Mouse (Mus musculus) macrophage (primary cell): ENCODE measurements around the gene Cep128. TPM values are rescaled to one million over a fixed set of nuclear protein-coding genes. Genes with fewer than 3 reads are reported as not detected.

Experiments used
- H3K27ac ChIP-seq: fragments of 350-480 bp; formaldehyde crosslinking; 2 replicates; pipeline ENCODE4 v1.9.0; 2021
- H3K36me3 ChIP-seq: fragments of 350-480 bp; formaldehyde crosslinking; 2 replicates; pipeline ENCODE4 v1.9.0; 2021; ENCODE audit errors: inconsistent target
- H3K4me3 ChIP-seq: fragments of 350-480 bp; formaldehyde crosslinking; 2 replicates; pipeline ENCODE4 v1.9.0; 2021; ENCODE audit errors: inconsistent target
- H3K79me2 ChIP-seq: fragments of 350-480 bp; formaldehyde crosslinking; 2 replicates; pipeline ENCODE4 v1.9.0; 2021; ENCODE audit errors: inconsistent target
- WGBS: methylation state at CpG from one replicate; pipeline ENCODE4 v1.1.7; 2026; ENCODE audit warnings: inconsistent platforms; ENCODE audit not compliant: missing documents; 5-methylcytosine and 5-hydroxymethylcytosine counted together
- polyA plus RNA-seq: library from polyadenylated mRNA; stranded (reverse); fragments of 250-400 nt; gene quantifications from 3 replicates; pipeline ENCODE4 v1.2.4, GENCODE M21; 2018; ENCODE audit warnings: inconsistent platforms

Gene Cep128
- polyA plus RNA-seq, 1 experiment from 2014 or later, result 17.9 TPM

- H3K4me3 ChIP-seq, result no peak overlapping the region
- WGBS, result 89% methylated on average over 2 of the region's 2 CpGs
Measured at GRCm38 (mm10) chr12:91070551-91071045, 313.6 kb downstream of the Cep128 start.

DNA sequence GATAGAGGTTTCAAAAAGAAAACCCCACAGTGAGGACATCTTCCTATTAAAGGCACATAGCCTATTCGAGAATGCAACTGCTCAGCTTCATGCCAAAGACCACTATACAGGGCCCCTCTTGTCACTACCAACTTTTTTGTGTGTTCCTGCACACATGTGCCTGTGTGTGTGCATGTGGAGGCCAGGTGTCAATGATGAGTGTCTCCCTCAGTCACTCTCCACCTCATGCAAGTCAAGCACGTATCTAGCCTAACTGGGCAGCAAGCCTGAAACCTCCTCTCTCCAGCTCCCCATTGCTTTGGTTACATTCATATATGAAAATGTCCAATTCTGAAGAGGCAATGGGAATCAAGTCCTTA, 317.1 kb downstream of the Cep128 start:
- H3K4me3 ChIP-seq, result no peak overlapping the region
- no peaks in the 10 kb centered on the region for H3K79me2 ChIP-seq
- no peak overlapping the region for H3K27ac ChIP-seq
- WGBS, result 96% methylated on average over 2 of the region's 2 CpGs
- no peaks in the 10 kb centered on the region for H3K36me3 ChIP-seq

More at GRCm38 (mm10) chr12:91070551-91071045, 313.6 kb downstream of the Cep128 start:
- no peak overlapping the region for H3K27ac ChIP-seq
- H3K79me2 ChIP-seq, result no peaks in the 10 kb centered on the region
- H3K36me3 ChIP-seq, result no peaks in the 10 kb centered on the region

DNA sequence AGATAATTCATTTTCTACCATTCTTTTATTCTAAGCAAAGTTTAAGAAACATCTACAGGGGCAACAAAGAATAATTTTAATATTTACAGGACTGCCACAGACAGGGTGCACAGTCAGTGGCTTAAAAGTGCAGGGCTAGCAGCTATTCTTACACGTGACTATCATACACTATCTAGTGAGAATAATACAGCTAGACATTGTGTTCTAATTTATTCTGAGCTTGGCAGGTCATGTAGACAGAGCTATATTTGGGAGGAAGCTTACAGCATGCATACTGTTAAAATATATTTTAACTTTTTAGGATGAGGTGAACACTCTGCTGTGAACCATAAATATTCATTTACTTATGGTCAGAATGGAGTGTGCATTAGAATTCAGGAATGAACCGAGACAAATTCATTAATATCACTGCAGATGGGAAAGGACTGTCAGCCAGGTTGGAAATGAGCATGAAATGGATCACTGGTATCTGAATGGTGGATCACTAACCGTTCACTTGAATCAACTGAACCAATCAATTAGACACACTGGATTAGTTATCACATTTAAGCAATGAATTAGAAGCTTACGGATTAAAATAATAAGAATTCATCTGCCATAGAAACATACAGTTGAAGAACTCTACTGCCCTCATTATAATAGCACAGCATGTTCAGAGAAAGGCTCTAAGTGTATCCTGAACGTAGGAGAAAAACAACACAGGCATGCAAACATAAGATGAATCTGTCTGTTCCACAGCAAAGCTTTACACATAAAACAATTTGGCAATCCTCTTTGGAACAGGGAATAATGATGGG, 317.7 kb downstream of the Cep128 start:
- 87% methylated on average over 5 of the region's 5 CpGs for WGBS
- no peaks in the 10 kb centered on the region for H3K36me3 ChIP-seq
- no peak overlapping the region for H3K4me3 ChIP-seq

DNA sequence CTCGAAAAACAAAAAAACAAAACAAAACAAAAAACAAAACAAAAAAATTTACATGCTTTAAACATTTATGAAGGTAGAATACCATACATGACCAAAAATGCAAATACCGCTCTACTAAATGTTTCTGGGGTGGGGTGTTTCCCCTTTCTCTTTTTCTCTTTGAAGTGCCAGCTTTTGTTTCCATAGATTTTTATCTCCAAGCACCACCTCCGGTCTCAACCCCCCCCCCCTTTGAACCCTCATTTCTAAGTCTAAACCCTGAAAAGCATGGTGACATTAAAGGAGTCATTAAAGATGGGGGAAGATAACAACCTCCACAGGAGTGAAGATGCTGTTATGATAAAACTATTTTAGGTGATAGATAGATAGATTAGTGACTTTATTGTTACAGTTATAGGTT, 318.8 kb downstream of the Cep128 start:
- Histone ChIP-seq H3K4me3 (no peak overlapping the region), H3K79me2 (no peaks in the 10 kb centered on the region), H3K27ac (no peak overlapping the region), H3K36me3 (no peaks in the 10 kb centered on the region)
- 85% methylated on average over 3 of the region's 3 CpGs for WGBS

More for the DNA sequence above, 317.7 kb downstream of the Cep128 start:
- Histone ChIP-seq H3K27ac (no peak overlapping the region), H3K79me2 (no peaks in the 10 kb centered on the region)

GRCm38 (mm10) chr12:91064368-91064999, 319.7 kb downstream of the Cep128 start:
- no peak overlapping the region for H3K4me3 ChIP-seq
- H3K79me2 ChIP-seq, result no peaks in the 10 kb centered on the region
- no peak overlapping the region for H3K27ac ChIP-seq
- no peaks in the 10 kb centered on the region for H3K36me3 ChIP-seq

DNA sequence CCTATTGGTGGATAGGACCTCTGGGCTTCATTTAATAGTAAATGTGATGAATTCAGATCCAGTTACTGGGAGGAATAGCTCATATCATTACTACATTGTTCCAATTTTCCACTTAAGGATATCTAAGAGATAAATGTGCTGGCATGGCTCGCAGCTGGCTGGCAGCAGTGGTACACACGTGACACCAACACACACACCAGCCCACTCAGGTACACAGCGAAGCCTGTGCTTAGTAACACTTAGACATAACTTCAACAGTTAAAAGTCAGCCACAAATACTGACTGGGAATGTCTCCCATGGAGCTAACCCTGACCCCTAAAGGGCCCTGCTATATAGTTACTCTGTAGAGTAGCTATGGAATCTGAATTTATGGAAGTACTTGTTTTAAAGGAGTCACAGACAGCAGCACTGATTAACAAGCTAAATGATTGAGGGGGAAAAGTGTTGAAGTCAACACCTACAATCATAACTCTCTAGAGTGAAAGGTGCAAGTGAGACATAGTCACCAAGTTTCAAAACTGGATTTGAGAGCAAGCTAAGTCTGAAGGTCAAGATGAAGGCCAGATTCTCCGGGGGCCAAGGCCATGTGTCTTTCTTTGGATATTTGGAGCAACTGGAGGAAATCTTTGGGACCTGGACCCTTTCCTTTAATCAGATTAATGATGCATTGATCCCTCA, 320.7 kb downstream of the Cep128 start:
- no peak overlapping the region for H3K4me3 ChIP-seq
- no peaks in the 10 kb centered on the region for H3K79me2 ChIP-seq
- WGBS, result 100% methylated on average over 4 of the region's 4 CpGs
- H3K27ac ChIP-seq, result no peak overlapping the region
- no peaks in the 10 kb centered on the region for H3K36me3 ChIP-seq

GRCm38 (mm10) chr12:91062681-91063080, 321.5 kb downstream of the Cep128 start:
- Histone ChIP-seq H3K4me3 (no peak overlapping the region), H3K27ac (no peak overlapping the region), H3K36me3 (no peaks in the 10 kb centered on the region), H3K79me2 (no peaks in the 10 kb centered on the region)
- WGBS, result 98% methylated on average over 4 of the region's 4 CpGs

DNA sequence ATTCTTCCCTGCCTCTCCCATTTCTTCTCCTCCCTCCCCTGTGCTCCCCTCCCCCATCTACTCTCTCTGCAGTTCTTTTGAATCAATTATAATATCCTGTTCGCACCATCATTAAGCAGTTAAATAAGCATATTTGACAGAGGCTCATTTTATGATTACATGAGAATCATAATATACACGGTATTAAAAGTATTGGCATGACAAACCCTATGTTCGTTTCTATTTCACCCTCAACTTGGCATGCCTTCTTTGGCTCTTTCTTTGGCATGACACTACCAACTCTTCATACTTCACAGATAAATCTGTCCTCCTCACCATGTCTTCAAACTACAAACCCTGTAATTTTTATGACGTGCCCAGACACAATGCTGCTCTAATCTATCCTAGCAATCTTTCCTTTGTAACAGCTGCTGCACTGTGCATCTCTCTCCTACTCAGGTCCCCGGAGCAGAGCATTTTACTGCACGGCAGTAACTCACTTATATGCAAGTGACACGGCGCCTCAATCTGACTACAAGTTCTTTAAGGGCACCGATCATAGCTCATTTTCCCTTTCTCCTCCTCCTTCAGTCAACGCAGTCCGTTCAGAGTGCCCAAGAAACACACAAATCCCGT, 324.4 kb downstream of the Cep128 start:
- no peak overlapping the region for H3K4me3 ChIP-seq
- H3K79me2 ChIP-seq, result no peaks in the 10 kb centered on the region
- no peak overlapping the region for H3K27ac ChIP-seq
- H3K36me3 ChIP-seq, result no peaks in the 10 kb centered on the region
- 99% methylated on average over 11 of the region's 12 CpGs for WGBS

DNA sequence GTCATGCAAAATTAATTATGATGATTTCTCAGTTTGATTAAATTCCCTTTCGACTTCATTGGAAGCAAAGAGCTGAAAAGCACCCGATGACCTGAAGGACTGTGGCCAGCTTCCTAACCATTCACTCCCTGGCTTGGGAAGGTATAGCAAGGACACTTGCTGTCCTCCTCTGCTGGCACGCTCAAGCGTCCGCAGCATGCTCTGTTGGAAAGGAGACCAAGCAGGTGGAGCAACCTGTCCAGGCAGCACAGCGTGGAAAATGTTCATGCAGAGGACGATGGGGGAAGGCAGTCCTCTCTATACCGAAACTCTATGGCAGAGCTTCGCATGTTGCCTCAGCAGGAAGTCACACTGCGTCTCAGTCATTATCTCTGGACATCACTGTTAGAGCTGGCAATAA, 327.3 kb downstream of the Cep128 start:
- no peaks in the 10 kb centered on the region for H3K36me3 ChIP-seq
- H3K4me3 ChIP-seq, result no peak overlapping the region
- H3K79me2 ChIP-seq, result no peaks in the 10 kb centered on the region
- 92% methylated on average over 10 of the region's 10 CpGs for WGBS
- H3K27ac ChIP-seq, result no peak overlapping the region

DNA sequence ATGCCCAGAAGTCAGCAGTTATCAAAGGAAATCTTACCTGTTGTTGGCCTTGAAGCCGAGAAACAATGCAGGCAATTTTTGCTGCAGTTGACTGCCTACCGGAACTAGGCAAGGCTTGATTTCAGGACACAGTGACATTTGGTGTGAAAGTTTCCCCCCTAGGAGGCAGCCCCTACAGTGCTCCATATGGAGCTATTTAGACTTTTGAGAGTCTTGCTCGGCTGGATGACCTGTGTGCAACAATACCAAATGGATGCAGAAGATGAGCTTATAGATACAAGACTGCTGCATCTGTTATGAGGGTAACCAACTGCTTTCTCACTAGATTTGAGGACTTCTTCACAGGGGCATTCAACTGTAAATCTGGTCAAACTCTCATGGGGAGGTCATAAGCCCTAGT, 331.9 kb downstream of the Cep128 start:
- WGBS, result 96% methylated on average over 3 of the region's 3 CpGs
- Histone ChIP-seq H3K36me3 (no peaks in the 10 kb centered on the region), H3K4me3 (no peak overlapping the region), H3K27ac (no peak overlapping the region), H3K79me2 (no peaks in the 10 kb centered on the region)

- 93% methylated on average over 9 of the region's 9 CpGs for WGBS
- no peaks in the 10 kb centered on the region for H3K79me2 ChIP-seq
- no peak overlapping the region for H3K4me3 ChIP-seq
Measured at GRCm38 (mm10) chr12:91050593-91051325, 333.4 kb downstream of the Cep128 start.

DNA sequence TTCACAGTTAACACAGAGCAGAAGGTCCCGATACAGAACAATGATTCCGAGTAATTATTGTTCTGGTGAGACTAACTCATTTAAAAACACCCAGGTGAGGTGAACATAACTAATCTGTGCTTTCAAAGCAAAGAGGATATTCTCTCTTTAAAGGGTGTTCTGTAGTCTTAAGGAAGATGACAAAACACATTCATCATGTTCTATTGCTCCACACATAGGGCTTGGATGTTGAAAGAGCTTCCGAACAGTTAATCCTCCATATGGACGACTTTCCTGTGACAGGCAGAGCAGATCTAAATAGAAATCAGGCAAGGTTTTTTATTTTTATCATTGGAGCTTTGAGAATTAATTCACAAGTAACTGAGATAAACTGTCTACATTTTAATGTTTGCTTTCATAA, 342.8 kb downstream of the Cep128 start:
- no peaks in the 10 kb centered on the region for H3K36me3 ChIP-seq
- WGBS, result 93% methylated on average over 4 of the region's 4 CpGs
- H3K27ac ChIP-seq, result no peak overlapping the region
- H3K79me2 ChIP-seq, result no peaks in the 10 kb centered on the region
- H3K4me3 ChIP-seq, result no peak overlapping the region

More at GRCm38 (mm10) chr12:91050593-91051325, 333.4 kb downstream of the Cep128 start:
- H3K36me3 ChIP-seq, result no peaks in the 10 kb centered on the region
- no peak overlapping the region for H3K27ac ChIP-seq

DNA sequence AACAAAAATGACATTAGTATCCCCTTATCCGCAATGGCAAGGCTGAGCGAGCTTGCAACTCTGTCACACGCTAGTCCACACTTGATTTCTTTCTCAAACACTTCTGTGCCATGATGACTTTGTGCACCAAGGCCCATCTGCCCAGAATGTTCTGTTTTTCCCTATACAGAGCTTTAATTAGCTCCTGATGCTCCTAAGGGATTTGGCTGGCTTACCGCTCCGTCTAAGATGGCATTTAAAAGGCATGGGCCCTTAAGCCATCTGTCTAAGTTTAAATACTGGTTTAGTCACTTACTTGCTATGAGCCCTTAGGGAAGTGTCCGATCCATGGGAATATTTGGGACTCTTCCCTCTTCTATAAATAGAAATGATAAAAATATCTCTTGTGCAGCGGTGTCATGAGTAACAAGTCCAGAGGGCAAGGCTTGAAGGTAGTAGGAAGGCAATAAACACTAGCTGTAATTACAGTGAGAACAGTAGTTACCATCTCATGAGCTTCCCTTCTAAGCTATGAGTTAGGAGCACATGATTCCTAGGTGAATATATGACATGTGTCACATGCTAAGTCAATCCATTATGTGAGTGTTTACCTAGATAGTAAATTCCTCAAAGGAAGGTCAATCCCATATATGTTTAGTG, 343.8 kb downstream of the Cep128 start:
- Histone ChIP-seq H3K79me2 (no peaks in the 10 kb centered on the region), H3K27ac (no peak overlapping the region), H3K4me3 (no peak overlapping the region), H3K36me3 (no peaks in the 10 kb centered on the region)
- 96% methylated on average over 7 of the region's 7 CpGs for WGBS

GRCm38 (mm10) chr12:91029116-91029515, 355.1 kb downstream of the Cep128 start:
- 89% methylated on average over 5 of the region's 5 CpGs for WGBS
- Histone ChIP-seq H3K36me3 (no peaks in the 10 kb centered on the region), H3K27ac (no peak overlapping the region), H3K4me3 (no peak overlapping the region), H3K79me2 (no peaks in the 10 kb centered on the region)
